Mouse (Mus musculus): ENCODE results near the gene Alpk1.

Alpk1 gene

GRCm38 (mm10) chr3:127780021-127780644 is at the start of gene Alpk1:
TSS of gene Alpk1 (minus strand) at chr3:127780527.
- peak; percentile 68 for DNase-seq

- DNase-seq, result no peak
Observed at GRCm38 (mm10) chr3:127827123-127827522, 46.8 kb upstream of the Alpk1 start.

- no peak for DNase-seq
Observed at GRCm38 (mm10) chr3:127826503-127826902, 46.2 kb upstream of the Alpk1 start.

GRCm38 (mm10) chr3:127823886-127824863 is 43.8 kb upstream of the Alpk1 start:
- no peak for DNase-seq

- no peak for DNase-seq
Observed at GRCm38 (mm10) chr3:127821209-127821608, 40.9 kb upstream of the Alpk1 start.

- DNase-seq, result no peak
Observed at GRCm38 (mm10) chr3:127820400-127820799, 40.1 kb upstream of the Alpk1 start.

- DNase-seq, result no peak
Observed at GRCm38 (mm10) chr3:127818694-127819663, 38.7 kb upstream of the Alpk1 start.

GRCm38 (mm10) chr3:127817120-127817683 is 36.9 kb upstream of the Alpk1 start:
- DNase-seq, result no peak

GRCm38 (mm10) chr3:127809103-127809502 is 28.8 kb upstream of the Alpk1 start:
- no peak for DNase-seq

- no peak for DNase-seq
Observed at GRCm38 (mm10) chr3:127807846-127808245, 27.5 kb upstream of the Alpk1 start.

- DNase-seq, result no peak
Observed at GRCm38 (mm10) chr3:127805991-127806390, 25.7 kb upstream of the Alpk1 start.

- no peak for DNase-seq
Observed at GRCm38 (mm10) chr3:127805071-127805470, 24.7 kb upstream of the Alpk1 start.

GRCm38 (mm10) chr3:127804439-127804838 is 24.1 kb upstream of the Alpk1 start:
- peak; percentile 41 for DNase-seq

- no peak for DNase-seq
Observed at GRCm38 (mm10) chr3:127802814-127803213, 22.5 kb upstream of the Alpk1 start.

GRCm38 (mm10) chr3:127801162-127801561 is 20.8 kb upstream of the Alpk1 start:
- DNase-seq, result no peak

- DNase-seq, result no peak
Observed at GRCm38 (mm10) chr3:127796271-127796670, 15.9 kb upstream of the Alpk1 start.

GRCm38 (mm10) chr3:127795762-127796161 is 15.4 kb upstream of the Alpk1 start:
- no peak for DNase-seq

- DNase-seq, result no peak
Observed at GRCm38 (mm10) chr3:127793022-127793421, 12.7 kb upstream of the Alpk1 start.

- peak; percentile 79 for DNase-seq
Observed at GRCm38 (mm10) chr3:127791595-127792561, 11.6 kb upstream of the Alpk1 start.

- DNase-seq, result peak; percentile 43
Observed at GRCm38 (mm10) chr3:127791056-127791483, 10.7 kb upstream of the Alpk1 start.

All from liver (tissue).